Mouse (Mus musculus) lung, postnatal 0 days (tissue): ENCODE results near the gene Scnn1b.

ENCODE experiments used
- CTCF ChIP-seq: IDR thresholded peaks from 2 replicates; pipeline ENCODE4 v1.5.1; 2016; ENCODE audit warnings: antibody characterized with exemption, mild to moderate bottlenecking
- EP300 ChIP-seq: IDR thresholded peaks from 2 replicates; pipeline ENCODE4 v1.6.1; 2016; ENCODE audit warnings: antibody characterized with exemption, mild to moderate bottlenecking, control low read depth

DNA sequence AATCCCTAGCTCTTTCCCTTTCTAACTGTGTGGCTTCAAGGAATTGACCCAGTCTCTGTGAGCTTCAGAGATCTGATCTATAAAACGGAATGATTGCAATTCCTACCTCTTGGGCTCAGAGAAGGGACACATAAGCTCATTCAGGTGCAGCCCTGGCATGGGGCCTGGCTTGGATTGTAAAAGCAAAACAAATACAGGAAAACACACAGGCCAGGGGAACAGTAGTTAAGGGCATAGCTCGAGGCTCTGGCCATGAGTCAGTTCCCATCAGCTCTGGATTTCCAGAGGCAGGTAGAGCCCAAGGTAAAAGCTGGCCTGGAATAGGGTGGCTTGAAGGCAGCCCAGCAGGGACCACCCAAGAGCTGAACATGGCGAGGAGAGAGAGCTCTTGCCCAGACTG is 9.2 kb downstream of the Scnn1b start:
- TF ChIP-seq CTCF (no peak), EP300 (0 out of 2 replicates have a peak, but pooled peaks have one; percentile 13)
